Mouse (Mus musculus): ENCODE measurements around the gene Il15ra.

- TF ChIP-seq TCF12 (IDR thresholded peaks at IDR 0.05; ENCODE audit: low read depth, low read length) (peak; percentile 46; the same call in 1 of the 2 replicates), CTCF (conservative IDR thresholded peaks at IDR 0.05 in 1 of 2, IDR thresholded peaks at IDR 0.05 in 1 of 2; ENCODE audit: low read depth in 2 of 2, low read length in 2 of 2) (peak; percentile 60 to 99), MAX (IDR thresholded peaks at IDR 0.05; ENCODE audit: low read length) (no peak), CHD2 (IDR thresholded peaks at IDR 0.05; ENCODE audit: low read length) (no peak), POLR2AphosphoS2 (IDR thresholded peaks at IDR 0.05; ENCODE audit: low read depth, low read length) (no peak), MYC (IDR thresholded peaks at IDR 0.05; ENCODE audit: low read depth, low read length) (peak; percentile 40; the same call in 1 of the 2 replicates), SMC3 (IDR thresholded peaks at IDR 0.05; ENCODE audit: low read depth, low read length) (peak; percentile 88)
These were observed 41.1 kb upstream of the Il15ra start for GRCm38 (mm10) chr2:11663961-11664360.

All from CH12.LX (cell line).